In the genomic region with DNA sequence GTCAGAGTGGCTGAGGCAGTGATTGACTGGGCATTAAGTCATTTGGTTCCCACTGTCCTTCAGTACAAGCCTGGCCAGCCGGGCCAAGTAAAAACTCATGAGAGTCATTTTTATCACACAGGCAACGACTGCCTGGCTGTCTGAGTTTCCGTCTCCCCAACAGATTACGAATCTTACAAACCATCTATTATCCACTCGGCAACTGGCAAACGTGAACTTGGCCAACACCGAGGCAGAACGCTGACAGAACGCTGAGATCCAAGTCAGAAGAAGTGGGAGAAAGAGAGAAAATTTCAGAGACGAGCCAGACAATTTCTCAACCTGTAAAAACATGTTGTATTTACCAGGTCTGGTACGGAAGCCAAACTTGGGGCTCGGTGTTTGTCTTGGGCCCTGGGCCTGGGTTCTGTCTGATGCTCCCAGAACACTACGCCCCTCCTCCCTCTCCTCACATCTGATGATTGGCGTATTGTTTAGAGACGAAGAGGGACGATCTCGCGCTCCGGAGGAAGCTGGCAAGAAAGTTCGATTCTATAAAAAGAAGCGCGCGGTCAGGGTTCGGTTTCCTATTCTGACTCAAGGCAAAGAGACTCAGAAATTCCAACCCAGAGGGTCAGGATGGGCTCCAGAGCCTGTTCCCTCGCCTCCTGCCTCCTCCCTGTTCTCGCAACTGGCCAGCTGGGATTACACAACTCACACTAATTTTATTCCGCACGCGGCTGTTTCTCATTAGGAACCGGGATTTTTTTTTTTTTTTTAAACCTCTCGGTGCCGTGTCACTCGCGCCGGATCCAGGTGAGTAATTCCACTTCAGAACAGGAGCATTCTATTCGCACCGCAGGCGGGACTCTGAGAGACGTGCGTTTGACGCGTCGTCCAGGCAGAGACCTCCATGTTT, we compare ENCODE assay signal across 8 mouse cellular contexts. TPM values are rescaled to one million over a fixed set of nuclear protein-coding genes. Genes with fewer than 3 reads are reported as not detected.
DNase-seq lines count a peak whose midpoint lies in the region; ATAC-seq and TF ChIP-seq lines count a peak whose summit lies in the region.

No protein-coding gene starts in this region.

- 2% methylated on average over 43 of the region's 43 CpGs for WGBS in embryonic facial prominence, embryonic 13.5 days
- 1% methylated on average over 43 of the region's 43 CpGs for WGBS in heart, adult 2 months
- 9% methylated on average over 43 of the region's 43 CpGs for WGBS in midbrain, embryonic 10.5 days

- no peak for TF ChIP-seq CTCF in heart, adult 2 months (IDR thresholded peaks at IDR 0.05)

- H3K4me2 ChIP-seq in embryonic facial prominence, embryonic 13.5 days: peak overlapping the region; percentile 66

- TF ChIP-seq EP300 in heart, adult 2 months (IDR thresholded peaks at IDR 0.05; ENCODE audit: insufficient read depth, low read depth, low read length): peak; percentile 69; the same call in 1 of the 2 replicates

- H3K9ac ChIP-seq in embryonic facial prominence, embryonic 13.5 days: peak overlapping the region; percentile 41
- peak overlapping the region; percentile 61 for H3K9ac ChIP-seq in heart, adult 2 months (ENCODE audit: low read depth, low read length)

- peak overlapping the region; percentile 38 for H3K4me3 ChIP-seq in embryonic facial prominence, embryonic 13.5 days
- peak overlapping the region; percentile 54 for H3K4me3 ChIP-seq in heart, adult 2 months
- peak overlapping the region; percentile 50 for H3K4me3 ChIP-seq in midbrain, embryonic 10.5 days

- H3K27me3 ChIP-seq in embryonic facial prominence, embryonic 13.5 days: no peaks in the 10 kb centered on the region
- no peaks in the 10 kb centered on the region for H3K27me3 ChIP-seq in heart, adult 2 months (ENCODE audit: control insufficient read depth, insufficient read depth, low read length)
- peaks cover 85% of the 10 kb centered on the region for H3K27me3 ChIP-seq in midbrain, embryonic 10.5 days (ENCODE audit: low read depth, poor library complexity, severe bottlenecking)

- no peaks in the 10 kb centered on the region for H3K79me2 ChIP-seq in heart, adult 2 months (replicated peaks; ENCODE audit: control insufficient read depth, insufficient read depth, low read length)

- no peaks in the 10 kb centered on the region for H3K36me3 ChIP-seq in embryonic facial prominence, embryonic 13.5 days
- no peaks in the 10 kb centered on the region for H3K36me3 ChIP-seq in heart, adult 2 months (ENCODE audit: control insufficient read depth, insufficient read depth, low read length)
- H3K36me3 ChIP-seq in midbrain, embryonic 10.5 days: no peaks in the 10 kb centered on the region

- H3K4me1 ChIP-seq in embryonic facial prominence, embryonic 13.5 days: peaks cover 60% of the 10 kb centered on the region
- peaks cover 10% of the 10 kb centered on the region for H3K4me1 ChIP-seq in heart, adult 2 months (ENCODE audit: control insufficient read depth, insufficient read depth, low read length)
- H3K4me1 ChIP-seq in midbrain, embryonic 10.5 days: peaks cover 50% of the 10 kb centered on the region

- TF ChIP-seq POLR2A in heart, adult 2 months (IDR thresholded peaks at IDR 0.05; ENCODE audit: insufficient read depth, low read depth, low read length): peak; percentile 57; the same call in 1 of the 2 replicates

- no peaks in the 10 kb centered on the region for H3K9me3 ChIP-seq in embryonic facial prominence, embryonic 13.5 days
- H3K9me3 ChIP-seq in midbrain, embryonic 10.5 days (replicated peaks): no peaks in the 10 kb centered on the region

- peak overlapping the region; percentile 94 for H3K27ac ChIP-seq in embryonic facial prominence, embryonic 13.5 days
- H3K27ac ChIP-seq in heart, adult 2 months: peak overlapping the region; percentile 71
- H3K27ac ChIP-seq in midbrain, embryonic 10.5 days (replicated peaks): peak overlapping the region; percentile 47; the same call in 1 of the 2 replicates

- ATAC-seq in embryonic facial prominence, embryonic 13.5 days (ENCODE audit: insufficient number of reproducible peaks, insufficient read depth, low FRiP score, low TSS enrichment, low read depth): no peak

- peak; percentile 11 to 14 for DNase-seq in spleen, postnatal 36 days (ENCODE audit: low spot score in 2 of 2)
- DNase-seq in spleen, postnatal 14 days (ENCODE audit: low spot score in 2 of 2): no peak
- DNase-seq in heart, adult 2 months: peak; percentile 80 to 88
- DNase-seq in kidney, adult 18-20 months: peak; percentile 64
- DNase-seq in left cerebral cortex, postnatal 4 days: peak; percentile 8
- peak; percentile 41 for DNase-seq in midbrain, embryonic 10.5 days (ENCODE audit: low spot score)
- DNase-seq in skeletal muscle tissue, adult 2 months (ENCODE audit: low read depth, low spot score): peak; percentile 86

- intact Hi-C loops in heart, adult 2 months (cut with DNase I): loop anchor here (2.0 kb wide), 2 partner anchors 49 to 89 kb away; no protein-coding TSS in a partner anchor
- intact Hi-C loops in left cerebral cortex, postnatal 4 days (cut with DNase I): no loop called here

RNA-seq across cellular contexts. Expression of a gene that starts 46.6 kb away (rescaled TPM):
- polyA plus RNA-seq in embryonic facial prominence, embryonic 13.5 days (2015; fragmentation: Nextera tagmentation; extraction: Ambion mirVana): 16.6 and 19.4 TPM in 2 replicates
- 10 to 100 TPM; 29.9 to 30.8 TPM for total RNA-seq in heart, adult 2 months (2021)
- polyA plus RNA-seq in heart, adult 2 months (2012; rRNA removed): 10.4 and 11.0 TPM in 2 replicates
- 100 to 1,000 TPM in 1 of 2 experiments, 10 to 100 TPM in 1; 95.9 to 105 TPM for total RNA-seq in left cerebral cortex, postnatal 4 days (2021)
- polyA plus RNA-seq in midbrain, embryonic 10.5 days (2016; fragmentation: Nextera tagmentation; extraction: Ambion mirVana): 9.9 TPM in 2 replicates

Comparison
In these comparisons a context has a peak if more than half of its experiments do, and no peak if none do; other contexts are left out.
1. DNase-seq: peak in spleen, postnatal 36 days (2 of 2), heart, adult 2 months (2 of 2), kidney, adult 18-20 months (single experiment), left cerebral cortex, postnatal 4 days (single experiment), midbrain, embryonic 10.5 days (single experiment) and skeletal muscle tissue, adult 2 months (single experiment); none in spleen, postnatal 14 days (0 of 2).
2. Peak in every context shown above with its lines, with median percentiles within 50 percentile points of each other: H3K27ac ChIP-seq and H3K4me3 ChIP-seq.